Comparison of ENCODE assay signal across 9 mouse cellular contexts in the genomic region with DNA sequence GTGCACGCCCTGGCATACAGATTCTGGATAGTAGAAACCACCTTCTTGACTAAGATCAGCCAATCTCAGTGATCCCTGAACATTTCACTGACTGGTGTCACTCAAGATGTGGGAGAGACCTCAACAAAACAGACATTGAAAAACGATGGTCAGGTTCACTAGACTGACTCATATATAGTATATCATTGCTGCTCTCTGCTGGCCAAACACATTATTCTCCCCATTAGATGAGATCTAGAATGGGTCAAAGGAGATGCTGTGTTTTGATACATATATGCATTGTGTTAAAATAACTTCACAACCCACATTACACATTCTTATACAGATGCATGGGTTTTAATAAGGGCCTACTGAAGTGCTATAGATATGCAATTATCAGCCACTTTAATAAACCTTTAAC.
DNase-seq lines count a peak whose midpoint lies in the region; ATAC-seq and TF ChIP-seq lines count a peak whose summit lies in the region.
"Had no signal": no experiment of that assay in that cellular context is flagged by ENCODE, and none has a peak within 500 bp of the region (broad histone marks: within the 10 kb centered on the region; RNA-seq: fewer than 3 reads in every experiment).

No protein-coding gene starts in this region.

- H3K4me1 ChIP-seq in hindbrain, embryonic 14.5 days (replicated peaks; ENCODE audit: control insufficient read depth, insufficient read depth, low read length) = no peaks in the 10 kb centered on the region
- no peaks in the 10 kb centered on the region for H3K4me1 ChIP-seq in hindbrain, embryonic 13.5 days (replicated peaks)
- H3K4me1 ChIP-seq in neural tube, embryonic 12.5 days = no peaks in the 10 kb centered on the region
- no peaks in the 10 kb centered on the region for H3K4me1 ChIP-seq in lung, adult 2 months (ENCODE audit: control insufficient read depth, insufficient read depth, low read length)

- no peak overlapping the region for H3K27ac ChIP-seq in hindbrain, embryonic 14.5 days
- H3K27ac ChIP-seq in hindbrain, embryonic 13.5 days = no peak overlapping the region
- H3K27ac ChIP-seq in neural tube, embryonic 12.5 days = no peak overlapping the region

- H3K4me2 ChIP-seq in hindbrain, embryonic 14.5 days (replicated peaks) = no peak overlapping the region
- no peak overlapping the region for H3K4me2 ChIP-seq in hindbrain, embryonic 13.5 days
- H3K4me2 ChIP-seq in neural tube, embryonic 12.5 days (replicated peaks) = no peak overlapping the region

- H3K9me3 ChIP-seq in hindbrain, embryonic 14.5 days (ENCODE audit: control insufficient read depth, low read length) = no peaks in the 10 kb centered on the region
- no peaks in the 10 kb centered on the region for H3K9me3 ChIP-seq in hindbrain, embryonic 13.5 days
- no peaks in the 10 kb centered on the region for H3K9me3 ChIP-seq in neural tube, embryonic 12.5 days

- no peak for TF ChIP-seq POLR2A in lung, adult 2 months (IDR thresholded peaks at IDR 0.05; ENCODE audit: borderline replicate concordance, extremely low read depth, low read depth, low read length)

- H3K4me3 ChIP-seq in hindbrain, embryonic 14.5 days (replicated peaks; ENCODE audit: low read length) = no peak overlapping the region
- H3K4me3 ChIP-seq in hindbrain, embryonic 13.5 days = no peak overlapping the region
- no peak overlapping the region for H3K4me3 ChIP-seq in neural tube, embryonic 12.5 days
- H3K4me3 ChIP-seq in lung, adult 2 months (replicated peaks; ENCODE audit: extremely low read depth, low read depth, low read length) = no peak overlapping the region

- H3K9ac ChIP-seq in hindbrain, embryonic 14.5 days = no peak overlapping the region
- H3K9ac ChIP-seq in hindbrain, embryonic 13.5 days = no peak overlapping the region
- H3K9ac ChIP-seq in neural tube, embryonic 12.5 days = no peak overlapping the region

- ATAC-seq in hindbrain, embryonic 14.5 days (ENCODE audit: low FRiP score) = no peak
- no peak for ATAC-seq in hindbrain, embryonic 13.5 days (ENCODE audit: low FRiP score)
- 0 out of 2 replicates have a peak, but pooled peaks have one; percentile 37 for ATAC-seq in neural tube, embryonic 12.5 days (ENCODE audit: low FRiP score, low read depth)
- no peak for ATAC-seq in erythroid progenitor cell, adult 5-6 weeks (replicated peaks; ENCODE audit: low FRiP score, poor library complexity, severe bottlenecking)

- H3K27me3 ChIP-seq in hindbrain, embryonic 14.5 days (ENCODE audit: control insufficient read depth, insufficient read depth, low read length) = no peaks in the 10 kb centered on the region
- no peaks in the 10 kb centered on the region for H3K27me3 ChIP-seq in hindbrain, embryonic 13.5 days
- no peaks in the 10 kb centered on the region for H3K27me3 ChIP-seq in neural tube, embryonic 12.5 days (replicated peaks)

- peak; percentile 9 for DNase-seq in adrenal gland, adult 2 months
- no peak for DNase-seq in adrenal gland, postnatal 25 days
- peak; percentile 46 for DNase-seq in hindbrain, embryonic 14.5 days (ENCODE audit: low spot score)
- DNase-seq in neural tube, embryonic 10.5 days (ENCODE audit: extremely low spot score, low spot score) = no peak
- no peak for DNase-seq in lung, adult 2 months
- DNase-seq: cerebellum, postnatal 25 days had no signal

- WGBS in hindbrain, embryonic 14.5 days = 47% methylated on average over 2 of the region's 2 CpGs
- 62% methylated on average over 2 of the region's 2 CpGs for WGBS in hindbrain, embryonic 13.5 days
- WGBS in neural tube, embryonic 12.5 days = 62% methylated on average over 2 of the region's 2 CpGs
- 44% methylated on average over 2 of the region's 2 CpGs for WGBS in lung, adult 2 months

- TF ChIP-seq CTCF in lung, adult 2 months (IDR thresholded peaks at IDR 0.05; ENCODE audit: insufficient read depth, low read length) = no peak

- H3K36me3 ChIP-seq in hindbrain, embryonic 14.5 days (replicated peaks; ENCODE audit: control insufficient read depth, insufficient read depth) = no peaks in the 10 kb centered on the region
- no peaks in the 10 kb centered on the region for H3K36me3 ChIP-seq in hindbrain, embryonic 13.5 days
- no peaks in the 10 kb centered on the region for H3K36me3 ChIP-seq in neural tube, embryonic 12.5 days

Comparison
In these comparisons a context has a peak if more than half of its experiments do, and no peak if none do; other contexts are left out.
1. DNase-seq: peak in adrenal gland, adult 2 months (single experiment) and hindbrain, embryonic 14.5 days (single experiment); none in adrenal gland, postnatal 25 days (single experiment), neural tube, embryonic 10.5 days (single experiment) and lung, adult 2 months (single experiment).